Mouse (Mus musculus): Measurements from ENCODE around the gene Dupd1.

The Dupd1 gene

GRCm38 (mm10) chr14:21720430-21721205 lies 6.2 kb upstream of the Dupd1 start:
- DNase-seq, result no peak

- no peak for DNase-seq
Measured at GRCm38 (mm10) chr14:21719646-21720383, 5.4 kb upstream of the Dupd1 start.

- DNase-seq, result no peak
Measured at GRCm38 (mm10) chr14:21711231-21711630, 3.1 kb downstream of the Dupd1 start.

- no peak for DNase-seq
Measured at GRCm38 (mm10) chr14:21709545-21709944, 4.8 kb downstream of the Dupd1 start.

- DNase-seq, result peak; percentile 13
Measured at GRCm38 (mm10) chr14:21706759-21707571, 7.4 kb downstream of the Dupd1 start.

- DNase-seq, result no peak
Measured at GRCm38 (mm10) chr14:21705462-21705861, 8.9 kb downstream of the Dupd1 start.

GRCm38 (mm10) chr14:21703255-21703654 lies 11.1 kb downstream of the Dupd1 start:
- no peak for DNase-seq

GRCm38 (mm10) chr14:21702691-21703090 lies 11.7 kb downstream of the Dupd1 start:
- DNase-seq, result no peak

GRCm38 (mm10) chr14:21696186-21696830 lies 18.1 kb downstream of the Dupd1 start:
- no peak for DNase-seq

- no peak for DNase-seq
Measured at GRCm38 (mm10) chr14:21695020-21695419, 19.4 kb downstream of the Dupd1 start.

GRCm38 (mm10) chr14:21691070-21691469 lies 23.3 kb downstream of the Dupd1 start:
- no peak for DNase-seq

GRCm38 (mm10) chr14:21686376-21687279 lies 27.7 kb downstream of the Dupd1 start:
- no peak for DNase-seq

GRCm38 (mm10) chr14:21685411-21686146 lies 28.8 kb downstream of the Dupd1 start:
- DNase-seq, result no peak

- DNase-seq, result no peak
Measured at GRCm38 (mm10) chr14:21683834-21684233, 30.5 kb downstream of the Dupd1 start.

- DNase-seq, result peak; percentile 40 to 56
Measured at GRCm38 (mm10) chr14:21682681-21683129, 31.7 kb downstream of the Dupd1 start.

GRCm38 (mm10) chr14:21679631-21680201 lies 34.7 kb downstream of the Dupd1 start:
- DNase-seq, result no peak

GRCm38 (mm10) chr14:21678509-21679285 lies 35.7 kb downstream of the Dupd1 start:
- peak in 1 of 2 experiments; percentile 67 for DNase-seq

GRCm38 (mm10) chr14:21676223-21676622 lies 38.2 kb downstream of the Dupd1 start:
- no peak for DNase-seq

- DNase-seq, result peak in 1 of 2 experiments; percentile 43
Measured at GRCm38 (mm10) chr14:21674471-21674870, 39.9 kb downstream of the Dupd1 start.

- no peak for DNase-seq
Measured at GRCm38 (mm10) chr14:21673100-21673499, 41.3 kb downstream of the Dupd1 start.

Measured in cerebellum, postnatal 14 days (tissue).